Mouse (Mus musculus) cerebellum, adult 11 months (tissue): ENCODE measurements around the gene Bmp6.

Experiments
- DNase-seq: peaks from one replicate; pipeline ENCODE4 v3.0.0; 2022

The Bmp6 gene

GRCm38 (mm10) chr13:38437930-38438329 is 93.0 kb downstream of the Bmp6 start:
- DNase-seq: no peak

- DNase-seq: no peak
Measured at GRCm38 (mm10) chr13:38440240-38440639, 95.3 kb downstream of the Bmp6 start.

- DNase-seq: no peak
Measured at GRCm38 (mm10) chr13:38448516-38449015, 103.7 kb downstream of the Bmp6 start.

DNA sequence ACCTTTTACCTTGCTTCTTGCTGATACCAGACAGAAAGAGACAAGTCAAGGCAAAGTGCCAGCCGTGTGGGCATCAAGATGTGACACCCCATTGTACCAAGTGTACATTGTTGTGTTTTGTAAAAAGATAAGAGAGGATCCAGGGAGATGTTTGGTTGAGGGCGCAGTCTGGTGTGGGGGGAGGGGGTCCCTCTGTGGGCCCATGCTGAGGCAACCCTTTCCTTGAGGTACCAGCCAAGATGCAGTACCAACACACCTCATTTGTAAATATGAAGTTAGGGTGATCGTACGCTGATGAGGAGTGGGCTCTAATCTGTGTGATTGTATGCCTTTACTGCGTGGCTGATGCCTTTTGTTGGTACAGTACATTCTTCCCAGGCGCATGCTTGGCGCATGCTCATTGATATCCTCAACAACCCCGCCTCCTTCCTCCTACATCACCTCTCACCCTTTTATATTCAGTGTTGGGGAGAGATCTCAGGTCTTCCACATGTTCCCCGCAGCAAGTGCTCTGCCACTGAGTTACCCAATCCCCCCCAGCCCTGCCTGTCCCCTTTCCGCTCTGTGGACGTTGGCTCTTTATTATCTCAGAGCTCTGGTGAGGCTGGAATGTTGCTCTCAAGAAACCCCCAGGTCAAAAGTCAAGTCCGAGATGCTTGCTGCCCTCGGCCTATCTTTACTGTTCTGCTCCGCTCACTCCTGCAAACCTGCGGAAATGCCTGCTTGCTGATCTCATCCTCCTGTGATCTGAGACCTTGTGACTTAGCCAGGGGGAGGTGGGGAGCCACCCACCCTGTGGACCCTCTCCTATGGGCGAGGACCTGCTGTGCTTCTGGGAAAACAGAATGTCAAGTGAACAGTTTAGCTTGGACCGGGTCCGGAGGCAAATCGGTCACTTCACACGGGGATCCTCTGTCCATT is 105.4 kb downstream of the Bmp6 start:
- no peak for DNase-seq

DNA sequence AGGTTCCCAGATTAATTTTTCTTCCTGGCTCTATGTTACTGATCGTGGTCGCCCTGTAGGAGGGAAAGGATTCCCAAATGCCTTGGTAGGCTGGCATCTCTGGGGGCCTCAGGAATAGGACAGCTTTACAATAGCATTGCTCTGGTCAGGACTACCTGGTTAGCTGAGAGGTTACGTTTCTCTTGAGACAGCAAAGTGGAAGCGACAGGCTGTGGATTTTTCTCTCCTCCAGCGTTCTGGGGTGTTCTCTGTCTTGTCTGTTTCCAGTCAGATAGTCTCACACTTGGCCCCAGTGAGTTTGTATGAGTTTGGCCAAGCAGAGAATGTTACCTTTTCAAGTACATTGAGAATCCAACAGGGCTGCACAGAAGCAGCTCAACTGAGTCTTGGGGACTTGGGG is 106.5 kb downstream of the Bmp6 start:
- DNase-seq: no peak

GRCm38 (mm10) chr13:38463410-38463809 is 118.5 kb downstream of the Bmp6 start:
- no peak for DNase-seq

DNA sequence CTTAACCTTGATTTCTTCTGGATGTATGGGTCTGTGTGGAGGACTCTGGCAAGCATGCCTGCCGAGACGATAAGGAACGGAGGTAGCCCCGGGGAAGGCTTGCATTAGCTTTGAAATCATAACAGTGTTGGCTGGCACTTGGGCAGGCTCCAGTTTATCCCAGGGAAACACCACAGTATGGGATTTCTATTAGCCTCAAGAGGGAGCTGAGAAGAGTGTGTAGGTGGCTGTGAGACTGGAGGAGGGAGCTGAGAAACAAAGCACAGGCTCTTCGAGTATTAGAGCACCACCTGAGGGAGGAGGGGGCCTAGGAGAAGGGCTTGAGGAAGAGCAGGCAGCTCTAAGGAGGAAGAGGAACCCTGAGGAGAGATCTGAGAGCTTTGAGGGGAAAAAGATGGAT is 126.0 kb downstream of the Bmp6 start:
- DNase-seq: no peak

- no peak for DNase-seq
Measured at GRCm38 (mm10) chr13:38472636-38473035, 127.7 kb downstream of the Bmp6 start.

GRCm38 (mm10) chr13:38473497-38473896 is 128.6 kb downstream of the Bmp6 start:
- DNase-seq: no peak

DNA sequence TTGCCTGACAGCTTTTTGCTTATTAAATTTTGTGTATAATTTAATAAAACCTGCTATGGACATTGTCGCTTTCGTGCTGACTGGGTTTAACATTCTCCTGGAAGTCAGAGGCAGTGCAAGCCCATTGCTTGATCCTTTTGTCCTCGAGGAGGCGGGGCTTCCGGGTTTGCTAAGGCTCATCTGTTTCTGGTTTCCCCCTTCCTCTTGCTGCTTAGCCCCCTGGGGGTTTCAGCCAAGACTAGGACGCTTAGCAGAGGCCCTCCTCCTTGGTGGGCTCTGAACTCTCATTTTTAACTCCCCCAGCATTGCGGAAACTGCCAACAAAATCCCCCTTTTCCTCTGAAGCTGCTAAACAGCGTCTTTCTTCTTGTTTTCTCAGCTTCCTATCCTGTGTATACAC is 132.0 kb downstream of the Bmp6 start:
- no peak for DNase-seq

DNA sequence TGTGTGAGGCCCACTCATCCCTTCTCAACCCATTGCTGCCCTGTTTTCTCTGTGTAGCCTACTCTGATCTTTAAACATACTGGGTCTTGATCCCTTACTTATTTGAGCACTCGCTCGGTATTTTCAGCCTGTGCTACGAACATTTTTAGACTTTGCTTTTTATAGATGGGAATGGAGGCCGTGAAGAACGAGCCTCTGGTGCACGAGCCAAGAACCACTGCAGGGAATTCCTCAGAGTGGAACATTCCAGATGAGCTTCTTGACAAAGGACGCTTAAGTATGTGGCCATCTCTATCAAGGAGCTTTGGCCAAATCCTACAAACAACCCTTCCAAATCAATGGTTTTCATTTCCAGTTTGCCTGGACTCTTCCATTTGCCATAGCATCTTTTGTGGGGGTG is 136.1 kb downstream of the Bmp6 start:
- no peak for DNase-seq

- DNase-seq: no peak
Measured at GRCm38 (mm10) chr13:38484701-38485100, 139.8 kb downstream of the Bmp6 start.

DNA sequence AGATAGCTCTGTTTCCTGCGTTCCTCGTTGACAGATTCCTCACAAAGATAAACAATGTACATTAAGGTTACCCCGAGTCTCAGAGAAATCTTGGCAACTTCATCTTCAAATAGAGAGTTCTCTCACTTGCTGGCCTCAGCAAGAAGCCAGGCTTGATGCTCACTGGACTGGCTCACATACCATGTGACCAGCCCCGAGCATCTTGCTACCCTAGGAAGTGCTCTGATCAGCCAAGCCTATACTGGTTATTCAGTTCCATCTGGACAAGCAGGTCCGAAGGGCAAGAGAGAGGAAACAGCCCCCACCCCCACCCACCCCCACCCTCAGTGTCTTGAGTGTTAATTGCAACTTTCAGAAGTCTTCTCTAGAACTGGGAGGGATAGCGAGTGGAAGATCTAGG is 141.9 kb downstream of the Bmp6 start:
- DNase-seq: no peak

DNA sequence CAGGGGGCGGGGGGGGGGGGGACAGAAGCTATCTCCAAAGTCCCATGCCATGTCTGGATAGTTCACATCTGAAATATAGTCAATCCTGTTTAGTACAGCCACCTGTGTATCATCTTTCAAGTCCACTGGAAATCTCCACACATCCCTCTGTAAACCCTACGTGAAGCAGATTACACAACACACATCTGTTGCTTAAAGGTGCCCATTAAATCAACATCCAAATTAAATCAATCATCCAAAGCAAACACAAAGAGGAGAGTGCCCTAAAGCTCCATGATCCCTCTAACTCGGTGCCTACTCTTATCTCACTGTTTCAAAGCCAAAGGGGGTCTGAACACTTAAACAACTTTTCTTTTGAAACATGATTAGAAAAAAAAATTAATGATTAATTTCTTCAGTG is 151.8 kb downstream of the Bmp6 start:
- DNase-seq: no peak

- DNase-seq: no peak
Measured at GRCm38 (mm10) chr13:38501314-38501713, 156.4 kb downstream of the Bmp6 start.

GRCm38 (mm10) chr13:38503137-38503849 is 158.4 kb downstream of the Bmp6 start:
- no peak for DNase-seq

DNA sequence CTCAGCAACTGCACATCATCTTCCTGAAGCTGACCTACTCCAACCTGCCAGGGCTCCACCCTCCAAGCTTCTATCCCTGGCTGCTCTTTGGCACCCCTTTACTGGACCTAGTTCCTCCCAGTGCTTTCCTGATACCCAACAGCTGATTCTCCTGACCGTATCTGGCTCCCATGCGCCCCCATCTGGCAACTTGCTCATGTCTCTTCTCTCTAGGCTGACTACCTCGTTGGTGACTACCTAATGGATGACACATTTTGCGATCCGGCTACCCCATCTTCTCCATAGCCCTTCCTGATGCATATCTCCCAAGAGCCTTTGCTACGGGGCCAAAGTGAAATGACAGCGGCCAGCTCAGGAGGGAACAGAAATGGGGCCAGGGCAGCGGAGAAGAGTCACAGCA is 161.4 kb downstream of the Bmp6 start:
- peak; percentile 17 for DNase-seq

DNA sequence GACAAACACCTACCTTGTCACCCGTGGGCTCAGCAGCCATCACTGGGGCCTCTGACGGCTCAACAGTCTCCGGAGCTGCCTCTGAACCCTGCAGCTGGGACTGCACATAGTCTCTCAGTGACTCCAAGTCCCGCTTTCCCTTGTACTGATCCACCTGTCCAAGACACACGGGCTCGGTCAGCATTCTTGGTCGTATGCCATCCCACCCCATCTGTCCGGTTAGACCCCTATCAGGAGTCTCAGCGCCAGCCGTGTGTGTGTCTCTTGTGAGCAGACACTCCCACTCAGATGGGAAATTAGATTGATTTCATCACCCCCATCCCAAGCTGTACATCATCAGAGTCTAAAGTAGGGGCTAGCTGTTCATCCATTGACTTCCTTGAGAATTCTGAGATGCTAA is 162.0 kb downstream of the Bmp6 start:
- DNase-seq: no peak

- no peak for DNase-seq
Measured at GRCm38 (mm10) chr13:38509681-38510341, 164.9 kb downstream of the Bmp6 start.

DNA sequence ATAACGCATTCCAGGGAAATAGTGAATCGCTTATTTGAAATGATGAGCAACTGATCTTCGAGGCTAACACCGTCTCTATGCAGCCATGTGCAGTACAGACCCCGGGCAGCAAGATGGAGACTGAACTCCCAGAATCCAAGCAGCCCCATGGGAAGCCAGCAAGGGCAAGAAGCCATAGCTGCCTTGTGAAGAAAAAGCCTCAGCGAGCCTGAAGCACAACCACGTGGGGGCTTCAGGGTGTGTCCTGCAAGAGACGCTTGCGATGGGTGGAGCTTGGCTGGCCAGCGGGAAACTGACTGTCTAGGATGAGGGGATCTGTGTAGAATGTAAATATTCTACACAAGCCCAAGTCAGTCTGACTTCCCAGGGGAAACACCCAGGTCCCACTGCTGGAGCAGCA is 167.1 kb downstream of the Bmp6 start:
- DNase-seq: no peak

GRCm38 (mm10) chr13:38513921-38514320 is 169.0 kb downstream of the Bmp6 start:
- DNase-seq: no peak

DNA sequence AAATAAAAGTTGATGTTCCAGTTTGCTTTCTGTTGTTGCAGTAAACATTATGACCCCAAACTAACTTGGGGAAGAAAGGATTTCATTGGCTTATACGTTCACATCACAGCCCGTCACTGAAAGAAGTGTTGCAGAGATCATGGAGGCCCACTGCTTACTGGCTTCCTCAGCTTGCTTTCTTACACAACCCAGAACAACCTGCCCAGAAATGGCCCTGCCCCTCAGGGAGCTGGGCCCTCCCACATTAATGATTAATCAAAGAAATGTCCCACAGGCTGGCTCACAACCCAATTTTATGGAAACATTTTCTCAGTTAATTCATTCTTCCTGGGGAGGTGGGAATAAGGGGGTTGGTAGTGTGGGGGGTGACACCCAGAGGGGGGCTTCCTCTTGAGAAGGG is 170.5 kb downstream of the Bmp6 start:
- DNase-seq: no peak

DNA sequence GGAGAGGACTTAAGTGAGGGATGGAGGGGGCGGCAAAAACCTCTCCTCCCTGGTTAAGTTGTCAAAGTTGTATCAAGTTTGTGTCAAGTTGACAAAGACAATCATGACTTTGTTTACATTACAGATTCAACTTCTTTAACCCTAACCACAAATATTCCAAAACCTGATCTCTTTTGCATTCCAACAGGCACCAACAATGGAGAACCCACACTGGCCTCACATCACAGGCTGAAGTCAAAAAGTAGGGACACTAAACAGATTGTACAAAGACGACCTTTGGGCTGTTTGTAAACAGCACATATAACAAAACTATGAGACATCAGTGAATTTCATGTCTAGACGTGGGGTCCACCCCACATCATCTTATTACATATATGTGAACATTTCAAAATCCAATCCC is 170.9 kb downstream of the Bmp6 start:
- DNase-seq: no peak

DNA sequence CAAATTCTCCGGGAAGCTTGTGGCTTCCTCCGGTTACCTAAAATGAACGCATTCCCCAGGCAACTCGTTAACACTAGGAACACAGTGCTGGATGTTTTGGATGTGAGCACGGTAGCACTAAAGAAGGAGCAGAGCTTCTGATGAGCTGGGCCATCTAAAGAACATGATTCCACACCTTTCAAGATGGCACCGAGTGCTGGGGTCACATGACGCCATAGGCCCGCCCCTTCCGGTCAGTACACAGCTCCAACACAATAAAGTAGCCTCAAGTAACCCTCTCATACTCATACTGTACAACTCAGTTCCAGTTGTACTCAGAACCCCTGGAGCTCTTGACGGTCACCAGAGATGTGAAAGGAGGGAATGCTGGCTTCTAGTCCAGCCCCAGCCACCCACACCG is 171.7 kb downstream of the Bmp6 start:
- no peak for DNase-seq
